In the genomic region with DNA sequence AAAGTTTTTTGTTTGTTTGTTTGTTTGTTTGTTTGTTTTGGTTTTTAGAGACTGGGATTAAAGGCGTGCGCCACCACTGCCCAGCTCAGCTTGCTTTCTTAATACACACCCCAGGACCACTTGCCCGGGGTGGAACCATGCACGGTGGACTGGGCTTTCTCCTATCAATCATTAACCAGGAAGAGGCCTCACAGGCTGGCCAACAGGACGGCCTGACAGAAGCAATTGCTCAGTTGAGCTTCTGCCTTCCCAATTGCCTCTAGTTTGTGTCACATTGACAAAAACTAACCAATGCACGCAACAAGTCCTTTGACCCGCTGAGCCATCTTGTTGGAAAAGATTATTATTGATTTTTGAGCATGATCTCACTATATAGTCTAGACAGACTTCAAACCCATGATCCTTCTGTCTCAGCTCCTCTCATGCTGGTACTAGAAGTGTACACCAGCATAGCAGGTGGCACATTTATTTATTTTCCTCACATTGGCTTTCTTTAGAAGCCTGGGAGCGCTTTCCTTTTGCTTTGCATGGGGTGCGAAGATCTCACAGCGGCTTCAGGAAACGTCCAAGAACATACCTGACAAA, we compare ENCODE assay signal across 13 mouse cellular contexts. TPM values are rescaled to one million over a fixed set of nuclear protein-coding genes. Genes with fewer than 3 reads are reported as not detected.
DNase-seq lines count a peak whose midpoint lies in the region; ATAC-seq and TF ChIP-seq lines count a peak whose summit lies in the region.
"Had no signal": no experiment of that assay in that cellular context is flagged by ENCODE, and none has a peak within 500 bp of the region (broad histone marks: within the 10 kb centered on the region; RNA-seq: fewer than 3 reads in every experiment).

No protein-coding gene starts in this region.

- H3K36me3 ChIP-seq in intestine, embryonic 14.5 days (ENCODE audit: control insufficient read depth, insufficient read depth, low read length): no peaks in the 10 kb centered on the region
- no peaks in the 10 kb centered on the region for H3K36me3 ChIP-seq in intestine, embryonic 15.5 days
- no peaks in the 10 kb centered on the region for H3K36me3 ChIP-seq in kidney, postnatal 0 days (ENCODE audit: insufficient read depth, low read length)
- H3K36me3 ChIP-seq in liver, embryonic 14.5 days (replicated peaks; ENCODE audit: control insufficient read depth, insufficient read depth, low read depth): no peaks in the 10 kb centered on the region
- H3K36me3 ChIP-seq: embryonic facial prominence, embryonic 12.5 days; forebrain, embryonic 10.5 days; midbrain, embryonic 10.5 days had no signal

- no peak overlapping the region for H3K9ac ChIP-seq in intestine, embryonic 14.5 days (ENCODE audit: low read length)
- no peak overlapping the region for H3K9ac ChIP-seq in intestine, embryonic 15.5 days
- H3K9ac ChIP-seq in kidney, postnatal 0 days (ENCODE audit: low read depth, low read length): no peak overlapping the region
- no peak overlapping the region for H3K9ac ChIP-seq in liver, embryonic 14.5 days (replicated peaks)
- H3K9ac ChIP-seq: embryonic facial prominence, embryonic 12.5 days had no signal

- ATAC-seq in intestine, embryonic 14.5 days (replicated peaks; ENCODE audit: low FRiP score, low TSS enrichment, low read depth): peak; percentile 86
- ATAC-seq in intestine, embryonic 15.5 days: peak; percentile 95
- ATAC-seq in kidney, postnatal 0 days (replicated peaks; ENCODE audit: low FRiP score, low read depth): 0 out of 2 replicates have a peak, but pooled peaks have one; percentile 49
- ATAC-seq in liver, embryonic 14.5 days (ENCODE audit: insufficient read depth): peak; percentile 74
- ATAC-seq: Patski had no signal

- H3K4me1 ChIP-seq in intestine, embryonic 14.5 days (replicated peaks; ENCODE audit: control insufficient read depth, insufficient read depth, low read length): peaks cover 21% of the 10 kb centered on the region
- peaks cover 18% of the 10 kb centered on the region for H3K4me1 ChIP-seq in intestine, embryonic 15.5 days (replicated peaks)
- peaks cover 5% of the 10 kb centered on the region; the same call in 1 of the 2 replicates for H3K4me1 ChIP-seq in kidney, postnatal 0 days (replicated peaks; ENCODE audit: insufficient read depth, low read length)
- H3K4me1 ChIP-seq in liver, embryonic 14.5 days (replicated peaks; ENCODE audit: control insufficient read depth in 2 of 2, insufficient read depth in 2 of 2, low read length in 1 of 2): peaks cover 0 to 10% of the 10 kb centered on the region in 2 experiments; a peak in 2 of 4 replicates

- no peak for DNase-seq in intestine, embryonic 14.5 days (ENCODE audit: low spot score)
- DNase-seq in kidney, postnatal 0 days (ENCODE audit: low spot score): no peak
- DNase-seq in liver, embryonic 14.5 days (ENCODE audit: low read depth in 3 of 3, low spot score in 3 of 3): peak in 2 of 3 experiments; percentile 13 to 16
- no peak for DNase-seq in urinary bladder, postnatal 36 days (ENCODE audit: low spot score in 2 of 2)
- DNase-seq in urinary bladder, adult 2 months (ENCODE audit: low spot score): no peak
- no peak for DNase-seq in frontal cortex, postnatal 25 days (ENCODE audit: low spot score in 2 of 2)
- DNase-seq: thymus, postnatal 25 days had no signal

- no peaks in the 10 kb centered on the region for H3K27me3 ChIP-seq in intestine, embryonic 14.5 days (replicated peaks; ENCODE audit: control insufficient read depth, insufficient read depth, low read length)
- H3K27me3 ChIP-seq in intestine, embryonic 15.5 days (replicated peaks): no peaks in the 10 kb centered on the region
- no peaks in the 10 kb centered on the region for H3K27me3 ChIP-seq in kidney, postnatal 0 days (ENCODE audit: insufficient read depth, low read length)
- no peaks in the 10 kb centered on the region for H3K27me3 ChIP-seq in liver, embryonic 14.5 days (ENCODE audit: control insufficient read depth, insufficient read depth, low read length)
- H3K27me3 ChIP-seq: embryonic facial prominence, embryonic 12.5 days; Patski had no signal

- H3K4me3 ChIP-seq in intestine, embryonic 14.5 days (ENCODE audit: low read depth, low read length): no peak overlapping the region
- H3K4me3 ChIP-seq in intestine, embryonic 15.5 days (replicated peaks): no peak overlapping the region
- no peak overlapping the region for H3K4me3 ChIP-seq in kidney, postnatal 0 days (replicated peaks; ENCODE audit: low read depth, low read length)
- H3K4me3 ChIP-seq in liver, embryonic 14.5 days (ENCODE audit: insufficient read depth in 1 of 2, low read depth in 2 of 2, low read length in 2 of 2): no peak overlapping the region
- H3K4me3 ChIP-seq: embryonic facial prominence, embryonic 12.5 days; forebrain, embryonic 10.5 days; left cerebral cortex, adult 2 months; midbrain, embryonic 10.5 days had no signal

- no peak overlapping the region for H3K27ac ChIP-seq in intestine, embryonic 14.5 days (ENCODE audit: low read depth)
- H3K27ac ChIP-seq in intestine, embryonic 15.5 days: no peak overlapping the region
- H3K27ac ChIP-seq in kidney, postnatal 0 days: peak overlapping the region; percentile 48; the same call in 1 of the 2 replicates
- H3K27ac ChIP-seq in liver, embryonic 14.5 days: no peak overlapping the region
- H3K27ac ChIP-seq: embryonic facial prominence, embryonic 12.5 days; forebrain, embryonic 10.5 days; left cerebral cortex, adult 2 months; midbrain, embryonic 10.5 days had no signal

- no peaks in the 10 kb centered on the region for H3K9me3 ChIP-seq in intestine, embryonic 14.5 days (ENCODE audit: control insufficient read depth, low read length)
- H3K9me3 ChIP-seq in intestine, embryonic 15.5 days: no peaks in the 10 kb centered on the region
- H3K9me3 ChIP-seq in kidney, postnatal 0 days (replicated peaks; ENCODE audit: low read length): no peaks in the 10 kb centered on the region
- no peaks in the 10 kb centered on the region for H3K9me3 ChIP-seq in liver, embryonic 14.5 days (ENCODE audit: control insufficient read depth, low read length)
- H3K9me3 ChIP-seq: embryonic facial prominence, embryonic 12.5 days; forebrain, embryonic 10.5 days; midbrain, embryonic 10.5 days had no signal

- no peak overlapping the region for H3K4me2 ChIP-seq in intestine, embryonic 14.5 days (ENCODE audit: low read length)
- H3K4me2 ChIP-seq in intestine, embryonic 15.5 days (replicated peaks): no peak overlapping the region
- H3K4me2 ChIP-seq in kidney, postnatal 0 days (ENCODE audit: low read length): no peak overlapping the region
- no peak overlapping the region for H3K4me2 ChIP-seq in liver, embryonic 14.5 days (ENCODE audit: low read depth)
- H3K4me2 ChIP-seq: embryonic facial prominence, embryonic 12.5 days had no signal

- no peak for TF ChIP-seq CTCF in kidney, postnatal 0 days (IDR thresholded peaks at IDR 0.05; ENCODE audit: low read depth)
- no peak for TF ChIP-seq CTCF in liver, embryonic 14.5 days (IDR thresholded peaks at IDR 0.05; ENCODE audit: low read depth)

- 81% methylated on average over 11 of the region's 11 CpGs for WGBS in intestine, embryonic 14.5 days
- WGBS in intestine, embryonic 15.5 days: 68% methylated on average over 11 of the region's 11 CpGs
- WGBS in kidney, postnatal 0 days: 68% methylated on average over 11 of the region's 11 CpGs
- WGBS in liver, embryonic 14.5 days (ENCODE audit: insufficient replicate concordance): 60% methylated on average over 11 of the region's 11 CpGs

- no peak for TF ChIP-seq EP300 in liver, embryonic 14.5 days (IDR thresholded peaks at IDR 0.05; ENCODE audit: low read depth)

RNA-seq across cellular contexts. Expression of a gene that starts 32.9 kb away (rescaled TPM):
- polyA plus RNA-seq in intestine, embryonic 14.5 days (2014; fragmentation: Nextera tagmentation; extraction: Ambion mirVana): 32.5 and 35.5 TPM in 2 replicates
- polyA plus RNA-seq in intestine, embryonic 15.5 days (2015; fragmentation: Nextera tagmentation; extraction: Ambion mirVana): 23.9 and 25.3 TPM in 2 replicates
- polyA plus RNA-seq in kidney, postnatal 0 days (2015; fragmentation: Nextera tagmentation; extraction: Ambion mirVana): 25.8 and 29.3 TPM in 2 replicates
- polyA plus RNA-seq in liver, embryonic 14.5 days (2012; rRNA removed): 1.8 and 2.9 TPM in 2 replicates
- 2.6 and 4.5 TPM in 2 replicates for polyA plus RNA-seq in liver, embryonic 14.5 days (2014; fragmentation: Nextera tagmentation; extraction: Ambion mirVana)
- polyA plus RNA-seq in urinary bladder, adult 2 months (2012; rRNA removed): 24.8 and 26.0 TPM in 2 replicates

Comparison
In these comparisons a context has a peak if more than half of its experiments do, and no peak if none do; other contexts are left out.
1. DNase-seq: peak in liver, embryonic 14.5 days (2 of 3); none in intestine, embryonic 14.5 days (single experiment), kidney, postnatal 0 days (single experiment), urinary bladder, postnatal 36 days (0 of 2), urinary bladder, adult 2 months (single experiment) and frontal cortex, postnatal 25 days (0 of 2).
2. Peak in every context shown above with its lines, with median percentiles within 50 percentile points of each other: ATAC-seq.